Mouse (Mus musculus): ENCODE measurements at regions not wholly inside any gene's neighbourhood (a gene's known extent, or its start where the extent isn't known, plus 50 kb on each side); places are given as distances from the start of the nearest gene placed in this dataset.

DNA sequence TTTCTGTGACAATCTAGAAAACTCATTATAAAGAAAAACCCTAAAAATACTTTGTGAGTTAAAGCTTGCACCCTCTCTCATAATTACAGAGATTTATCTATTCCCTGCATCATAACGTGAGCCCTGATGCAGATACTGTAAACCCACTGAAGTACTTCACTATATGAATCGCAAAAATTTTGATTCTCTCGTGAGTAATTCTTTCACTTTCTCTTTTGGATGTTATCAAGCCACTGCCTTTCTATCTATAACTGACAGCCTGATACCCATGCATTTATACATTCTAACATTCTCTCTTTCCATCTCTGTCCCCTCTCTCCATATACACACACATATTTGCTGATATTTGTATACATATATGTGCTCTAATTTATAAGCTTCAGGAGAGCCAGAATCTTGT, 264.1 kb upstream of the Gm765 start:
- TF ChIP-seq EP300 (optimal IDR thresholded peaks at IDR 0.05) (no peak), CTCF (IDR thresholded peaks at IDR 0.05; ENCODE audit: low read depth) (no peak)
- H3K4me2 ChIP-seq (replicated peaks; ENCODE audit: low read depth) = no peak overlapping the region
- no peaks in the 10 kb centered on the region for H3K4me1 ChIP-seq (replicated peaks; ENCODE audit: control insufficient read depth, insufficient read depth)
- H3K27ac ChIP-seq (replicated peaks) = no peak overlapping the region
- WGBS = 51% methylated on average over 3 of the region's 3 CpGs
- H3K4me3 ChIP-seq (ENCODE audit: low read depth, low read length) = no peak overlapping the region
- H3K27me3 ChIP-seq (ENCODE audit: control insufficient read depth, insufficient read depth, low read length) = no peaks in the 10 kb centered on the region
- H3K9me3 ChIP-seq (ENCODE audit: control insufficient read depth, low read length) = no peaks in the 10 kb centered on the region
- DNase-seq (ENCODE audit: low spot score) (no peak), ATAC-seq (ENCODE audit: low FRiP score, low TSS enrichment) (no peak)
- H3K9ac ChIP-seq (ENCODE audit: low read length) = no peak overlapping the region
- no peaks in the 10 kb centered on the region for H3K36me3 ChIP-seq (ENCODE audit: control insufficient read depth, insufficient read depth, low read length)

GRCm38 (mm10) chr6:98597612-98598011, 255.1 kb upstream of the Gm765 start:
- WGBS = 88% methylated on average over 6 of the region's 6 CpGs
- Histone ChIP-seq H3K27me3 (ENCODE audit: control insufficient read depth, insufficient read depth, low read length) (no peaks in the 10 kb centered on the region), H3K27ac (replicated peaks) (no peak overlapping the region), H3K36me3 (ENCODE audit: control insufficient read depth, insufficient read depth, low read length) (no peaks in the 10 kb centered on the region), H3K4me1 (replicated peaks; ENCODE audit: control insufficient read depth, insufficient read depth) (no peaks in the 10 kb centered on the region), H3K4me2 (replicated peaks; ENCODE audit: low read depth) (no peak overlapping the region), H3K9ac (ENCODE audit: low read length) (no peak overlapping the region), H3K4me3 (ENCODE audit: low read depth, low read length) (no peak overlapping the region), H3K9me3 (ENCODE audit: control insufficient read depth, low read length) (no peaks in the 10 kb centered on the region)
- DNase-seq (ENCODE audit: low spot score) = no peak
- no peak for TF ChIP-seq EP300 (optimal IDR thresholded peaks at IDR 0.05)
- no peak for TF ChIP-seq CTCF (IDR thresholded peaks at IDR 0.05; ENCODE audit: low read depth)
- no peak for ATAC-seq (ENCODE audit: low FRiP score, low TSS enrichment)

- WGBS = 73% methylated on average over 4 of the region's 4 CpGs
- no peak for ATAC-seq (ENCODE audit: low FRiP score, low TSS enrichment)
- H3K9me3 ChIP-seq (ENCODE audit: control insufficient read depth, low read length) = no peaks in the 10 kb centered on the region
- no peaks in the 10 kb centered on the region for H3K27me3 ChIP-seq (ENCODE audit: control insufficient read depth, insufficient read depth, low read length)
- H3K4me3 ChIP-seq (ENCODE audit: low read depth, low read length) = no peak overlapping the region
- TF ChIP-seq CTCF (IDR thresholded peaks at IDR 0.05; ENCODE audit: low read depth) (no peak), EP300 (optimal IDR thresholded peaks at IDR 0.05) (no peak)
- no peak for DNase-seq (ENCODE audit: low spot score)
- H3K36me3 ChIP-seq (ENCODE audit: control insufficient read depth, insufficient read depth, low read length) = no peaks in the 10 kb centered on the region
- no peak overlapping the region for H3K4me2 ChIP-seq (replicated peaks; ENCODE audit: low read depth)
- no peak overlapping the region for H3K27ac ChIP-seq (replicated peaks)
- no peaks in the 10 kb centered on the region for H3K4me1 ChIP-seq (replicated peaks; ENCODE audit: control insufficient read depth, insufficient read depth)
- no peak overlapping the region for H3K9ac ChIP-seq (ENCODE audit: low read length)
Measured at GRCm38 (mm10) chr6:98590989-98591388, 248.4 kb upstream of the Gm765 start.

- Histone ChIP-seq H3K4me1 (replicated peaks; ENCODE audit: control insufficient read depth, insufficient read depth) (no peaks in the 10 kb centered on the region), H3K27ac (replicated peaks) (no peak overlapping the region), H3K4me2 (replicated peaks; ENCODE audit: low read depth) (no peak overlapping the region), H3K4me3 (ENCODE audit: low read depth, low read length) (no peak overlapping the region), H3K9ac (ENCODE audit: low read length) (no peak overlapping the region), H3K27me3 (ENCODE audit: control insufficient read depth, insufficient read depth, low read length) (no peaks in the 10 kb centered on the region), H3K9me3 (ENCODE audit: control insufficient read depth, low read length) (no peaks in the 10 kb centered on the region), H3K36me3 (ENCODE audit: control insufficient read depth, insufficient read depth, low read length) (no peaks in the 10 kb centered on the region)
- DNase-seq (ENCODE audit: low spot score) = peak; percentile 37
- WGBS = 42% methylated on average over 4 of the region's 4 CpGs
- TF ChIP-seq EP300 (optimal IDR thresholded peaks at IDR 0.05) = no peak
- peak; percentile 99 for ATAC-seq (ENCODE audit: low FRiP score, low TSS enrichment)
Measured at GRCm38 (mm10) chr6:98588979-98589378, 246.4 kb upstream of the Gm765 start.

- WGBS = 86% methylated on average over 4 of the region's 4 CpGs
- Histone ChIP-seq H3K36me3 (ENCODE audit: control insufficient read depth, insufficient read depth, low read length) (no peaks in the 10 kb centered on the region), H3K27me3 (ENCODE audit: control insufficient read depth, insufficient read depth, low read length) (no peaks in the 10 kb centered on the region), H3K9ac (ENCODE audit: low read length) (no peak overlapping the region), H3K27ac (replicated peaks) (no peak overlapping the region), H3K4me3 (ENCODE audit: low read depth, low read length) (no peak overlapping the region), H3K4me1 (replicated peaks; ENCODE audit: control insufficient read depth, insufficient read depth) (no peaks in the 10 kb centered on the region; the same call in 1 of the 2 replicates), H3K9me3 (ENCODE audit: control insufficient read depth, low read length) (no peaks in the 10 kb centered on the region), H3K4me2 (replicated peaks; ENCODE audit: low read depth) (no peak overlapping the region)
- DNase-seq (ENCODE audit: low spot score) (no peak), ATAC-seq (ENCODE audit: low FRiP score, low TSS enrichment) (no peak)
- TF ChIP-seq CTCF (IDR thresholded peaks at IDR 0.05; ENCODE audit: low read depth) (no peak), EP300 (optimal IDR thresholded peaks at IDR 0.05) (no peak)
Measured at GRCm38 (mm10) chr6:98584541-98584940, 242.0 kb upstream of the Gm765 start.

DNA sequence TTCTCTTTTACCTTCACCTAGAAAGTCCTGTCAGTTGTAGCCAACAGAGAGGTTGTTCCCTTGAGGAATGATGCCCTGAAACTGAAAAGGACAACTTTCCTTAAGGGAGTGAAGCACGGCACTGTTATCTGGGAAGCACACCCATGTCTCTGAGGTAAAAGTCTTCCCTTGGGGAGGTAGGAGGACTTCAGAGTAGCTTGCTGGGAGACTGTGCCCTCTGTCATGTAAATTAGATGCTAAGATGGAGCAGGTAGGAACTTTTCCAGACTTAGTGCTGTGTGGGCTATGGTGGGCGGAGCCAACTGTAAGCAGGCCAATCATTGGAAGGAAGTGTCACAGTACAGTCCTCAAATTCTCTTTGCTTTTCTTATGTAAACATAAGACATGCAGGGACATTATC, 240.3 kb upstream of the Gm765 start:
- no peak for DNase-seq (ENCODE audit: low spot score)
- TF ChIP-seq CTCF (IDR thresholded peaks at IDR 0.05; ENCODE audit: low read depth) = no peak
- TF ChIP-seq EP300 (optimal IDR thresholded peaks at IDR 0.05) = no peak
- no peaks in the 10 kb centered on the region for H3K27me3 ChIP-seq (ENCODE audit: control insufficient read depth, insufficient read depth, low read length)
- no peak overlapping the region for H3K4me2 ChIP-seq (replicated peaks; ENCODE audit: low read depth)
- no peaks in the 10 kb centered on the region; the same call in 1 of the 2 replicates for H3K4me1 ChIP-seq (replicated peaks; ENCODE audit: control insufficient read depth, insufficient read depth)
- WGBS = 63% methylated on average over 2 of the region's 2 CpGs
- ATAC-seq (ENCODE audit: low FRiP score, low TSS enrichment) = no peak
- no peak overlapping the region for H3K27ac ChIP-seq (replicated peaks)
- H3K9ac ChIP-seq (ENCODE audit: low read length) = no peak overlapping the region
- H3K36me3 ChIP-seq (ENCODE audit: control insufficient read depth, insufficient read depth, low read length) = no peaks in the 10 kb centered on the region
- H3K9me3 ChIP-seq (ENCODE audit: control insufficient read depth, low read length) = no peaks in the 10 kb centered on the region
- H3K4me3 ChIP-seq (ENCODE audit: low read depth, low read length) = no peak overlapping the region
